Mouse (Mus musculus): ENCODE measurements around the gene Lyz2. TPM values are rescaled to one million over a fixed set of nuclear protein-coding genes. Genes with fewer than 3 reads are reported as not detected.
"Not testable (repeated sequence)": the region's sequence is repeated elsewhere in the genome, so short reads cannot be mapped to it uniquely, and the experiment has no call there.

The Lyz2 gene
- total and polyA plus RNA-seq, 3 experiments, result 0.17 TPM; not detected in 2

DNA sequence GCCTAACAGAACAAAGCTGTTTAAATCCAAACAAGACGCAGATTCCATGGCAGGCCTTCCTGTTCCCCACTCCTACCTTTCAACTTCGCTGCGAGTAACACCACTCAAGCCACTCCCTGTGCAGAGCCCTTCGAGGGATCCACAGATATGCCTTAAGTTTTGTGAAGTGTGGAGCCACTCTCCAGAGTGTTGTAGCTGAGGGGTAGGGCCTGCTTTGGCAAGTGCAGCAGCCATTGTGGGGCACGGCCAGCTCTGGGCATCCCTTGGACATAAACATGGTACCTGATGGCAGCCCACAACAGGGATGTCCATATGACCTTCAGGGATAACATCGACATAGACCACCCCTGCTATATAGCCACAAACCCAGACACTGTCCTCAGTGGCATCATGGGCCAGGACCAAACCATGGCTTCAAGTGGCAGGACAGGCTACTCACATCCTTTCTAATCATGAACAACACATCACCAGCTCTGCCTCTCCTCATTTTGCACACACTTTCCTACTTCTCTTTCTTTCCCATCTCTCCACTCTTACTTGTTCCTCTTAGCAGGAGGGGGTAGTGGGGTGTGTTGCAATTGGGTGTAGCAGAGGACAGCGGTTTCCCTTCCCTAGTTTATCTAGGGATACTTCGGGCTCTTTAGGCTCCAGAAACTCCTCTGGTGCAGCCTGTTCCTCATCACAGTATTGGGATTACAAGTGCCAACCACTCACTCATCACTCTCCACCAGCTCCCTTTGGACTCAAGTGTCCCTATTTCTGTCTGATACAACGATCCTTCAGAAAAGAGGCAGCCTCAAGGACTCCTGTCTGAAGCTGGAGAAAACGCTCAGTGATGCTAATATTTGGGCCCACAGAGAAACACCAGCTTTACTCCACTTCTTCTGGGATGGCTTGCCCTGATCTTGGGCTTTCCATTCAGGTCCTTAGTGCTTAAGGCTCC is 2.7 kb upstream of the Lyz2 start:
- Histone ChIP-seq H3K79me2 (replicated peaks; ENCODE audit: control insufficient read depth, extremely low read depth, insufficient read depth, poor library complexity, severe bottlenecking) (no peaks in the 10 kb centered on the region), H3K27me3 (replicated peaks) (peaks cover 2% of the 10 kb centered on the region), H3K9ac (ENCODE audit: insufficient read depth, low read depth) (no peak overlapping the region), H3K4me1 (ENCODE audit: control insufficient read depth in 1 of 2, insufficient read depth in 2 of 2) (peaks cover 0 to 15% of the 10 kb centered on the region in 2 experiments; a peak in 1 of 4 replicates), H3K4me2 (ENCODE audit: insufficient read depth, low read depth, poor library complexity, severe bottlenecking) (no peak overlapping the region), H3K27ac (ENCODE audit: insufficient read depth, low read depth) (no peak overlapping the region), H3K36me3 (replicated peaks in 1 of 2; ENCODE audit: control insufficient read depth in 1 of 2, insufficient read depth in 1 of 2, low read length in 1 of 2) (no peaks in the 10 kb centered on the region), H3K9me3 (replicated peaks; ENCODE audit: low read length) (no peaks in the 10 kb centered on the region), H3K4me3 (replicated peaks in 1 of 3; ENCODE audit: low read depth in 2 of 3, low read length in 2 of 3, poor library complexity in 1 of 3) (no peak overlapping the region)
- dilution Hi-C loops (cut with MboI; ENCODE audit: extremely low pct_ligation_motif_present, extremely low pct_unique_long_range_greater_than_20kb, low sequenced_read_pairs), result no loop called here
- no peak for TF ChIP-seq IRF4 (IDR thresholded peaks at IDR 0.05; ENCODE audit: low read depth, low read length)
- TF ChIP-seq SMC3 (IDR thresholded peaks at IDR 0.05; ENCODE audit: low read depth, low read length), result no peak
- no peak for TF ChIP-seq UBTF (IDR thresholded peaks at IDR 0.05; ENCODE audit: low read depth, low read length)
- TF ChIP-seq ELF1 (IDR thresholded peaks at IDR 0.05; ENCODE audit: low read depth, low read length), result no peak
- TF ChIP-seq JUN (IDR thresholded peaks at IDR 0.05; ENCODE audit: insufficient read depth, low read depth, low read length), result no peak
- TF ChIP-seq MEF2A (IDR thresholded peaks at IDR 0.05; ENCODE audit: borderline replicate concordance, low read depth, low read length), result no peak
- TF ChIP-seq NRF1 (IDR thresholded peaks at IDR 0.05; ENCODE audit: low read depth, low read length), result no peak
- no peak for TF ChIP-seq NELFE (IDR thresholded peaks at IDR 0.05; ENCODE audit: low read depth, low read length)
- no peak for TF ChIP-seq ZMIZ1 (IDR thresholded peaks at IDR 0.05; ENCODE audit: low read depth, low read length)
- TF ChIP-seq CHD1 (IDR thresholded peaks at IDR 0.05; ENCODE audit: low read depth, low read length), result no peak
- in situ Hi-C loops (cut with MboI; ENCODE audit: low pct_ligation_motif_present, low pct_unique_long_range_greater_than_20kb, low sequenced_read_pairs), result no loop called here
- no peak for DNase-seq (ENCODE audit: extremely low read depth)

DNA sequence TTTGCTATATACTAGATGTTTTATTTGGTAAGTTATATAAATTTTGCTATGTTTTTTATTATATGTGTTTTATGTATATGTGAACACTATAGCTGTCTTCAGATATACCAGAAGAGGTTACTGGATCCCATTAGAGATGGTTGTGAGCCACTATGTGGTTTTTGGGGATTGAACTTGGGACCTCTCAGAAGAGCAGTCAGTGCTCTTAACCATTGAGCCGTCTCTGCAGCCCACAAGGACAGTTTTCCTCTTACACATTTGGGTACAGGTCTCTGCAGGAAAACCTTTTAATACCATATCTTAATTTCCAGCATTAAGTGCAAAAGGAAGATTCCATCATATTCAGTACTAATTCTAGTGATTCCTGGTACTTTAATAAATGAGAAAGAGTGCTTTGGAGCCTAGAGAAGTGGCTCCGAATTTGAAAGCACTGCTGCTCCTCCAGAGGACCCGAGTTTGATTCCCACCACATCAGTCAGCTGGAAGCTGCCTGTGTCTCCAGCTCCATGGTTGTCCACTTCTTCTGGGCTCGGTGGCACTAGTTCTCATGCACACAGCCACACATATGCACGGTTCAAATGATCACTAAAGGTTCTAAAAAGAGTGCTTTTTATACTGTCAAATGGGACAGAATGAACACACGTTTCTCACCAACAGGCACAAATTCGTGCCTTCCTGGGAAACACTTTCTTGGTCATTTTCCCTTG is 1.9 kb upstream of the Lyz2 start:
- no peak overlapping the region for H3K4me2 ChIP-seq (ENCODE audit: insufficient read depth, low read depth, poor library complexity, severe bottlenecking)
- H3K27me3 ChIP-seq (replicated peaks), result peaks cover 2% of the 10 kb centered on the region
- H3K36me3 ChIP-seq (replicated peaks in 1 of 2; ENCODE audit: control insufficient read depth in 1 of 2, insufficient read depth in 1 of 2, low read length in 1 of 2), result no peaks in the 10 kb centered on the region
- TF ChIP-seq NRF1 (IDR thresholded peaks at IDR 0.05; ENCODE audit: low read depth, low read length), result no peak
- TF ChIP-seq JUND (conservative IDR thresholded peaks at IDR 0.05; ENCODE audit: low read depth, low read length), result no peak
- no peak for TF ChIP-seq TBP (conservative IDR thresholded peaks at IDR 0.05; ENCODE audit: low read depth, low read length)
- no peak for TF ChIP-seq RAD21 (IDR thresholded peaks at IDR 0.05; ENCODE audit: low read depth, low read length)
- TF ChIP-seq MEF2A (IDR thresholded peaks at IDR 0.05; ENCODE audit: borderline replicate concordance, low read depth, low read length), result no peak
- TF ChIP-seq USF2 (conservative IDR thresholded peaks at IDR 0.05; ENCODE audit: low read depth, low read length), result no peak
- no peak for TF ChIP-seq MAFK (IDR thresholded peaks at IDR 0.05; ENCODE audit: insufficient replicate concordance, low read length)
- TF ChIP-seq CTCF (conservative IDR thresholded peaks at IDR 0.05 in 1 of 2, IDR thresholded peaks at IDR 0.05 in 1 of 2; ENCODE audit: low read depth in 2 of 2, low read length in 2 of 2), result no peak
- no peak for TF ChIP-seq KAT2A (IDR thresholded peaks at IDR 0.05; ENCODE audit: insufficient replicate concordance, low read length)
- no peak for TF ChIP-seq TCF12 (IDR thresholded peaks at IDR 0.05; ENCODE audit: low read depth, low read length)
- TF ChIP-seq POLR2AphosphoS2 (IDR thresholded peaks at IDR 0.05; ENCODE audit: low read depth, low read length), result no peak
- TF ChIP-seq PAX5 (IDR thresholded peaks at IDR 0.05; ENCODE audit: low read length), result no peak
- no peak for TF ChIP-seq MAZ (IDR thresholded peaks at IDR 0.05; ENCODE audit: low read depth, low read length)
- TF ChIP-seq SMC3 (IDR thresholded peaks at IDR 0.05; ENCODE audit: low read depth, low read length), result no peak
- no peak for TF ChIP-seq ZNF384 (IDR thresholded peaks at IDR 0.05; ENCODE audit: low read depth, low read length)
- no peak for TF ChIP-seq CHD2 (IDR thresholded peaks at IDR 0.05; ENCODE audit: low read length)
- H3K4me1 ChIP-seq (ENCODE audit: control insufficient read depth in 1 of 2, insufficient read depth in 2 of 2), result peaks cover 0 to 11% of the 10 kb centered on the region in 2 experiments; a peak in 1 of 4 replicates
- dilution Hi-C loops (cut with MboI; ENCODE audit: extremely low pct_ligation_motif_present, extremely low pct_unique_long_range_greater_than_20kb, low sequenced_read_pairs) (no loop called here), in situ Hi-C loops (cut with MboI; ENCODE audit: low pct_ligation_motif_present, low pct_unique_long_range_greater_than_20kb, low sequenced_read_pairs) (no loop called here)
- no peak overlapping the region for H3K4me3 ChIP-seq (replicated peaks in 1 of 3; ENCODE audit: low read depth in 2 of 3, low read length in 2 of 3, poor library complexity in 1 of 3)
- H3K27ac ChIP-seq (ENCODE audit: insufficient read depth, low read depth), result no peak overlapping the region
- no peak overlapping the region for H3K9ac ChIP-seq (ENCODE audit: insufficient read depth, low read depth)
- H3K79me2 ChIP-seq (replicated peaks; ENCODE audit: control insufficient read depth, extremely low read depth, insufficient read depth, poor library complexity, severe bottlenecking), result no peaks in the 10 kb centered on the region
- no peak for DNase-seq (ENCODE audit: extremely low read depth)
- no peaks in the 10 kb centered on the region for H3K9me3 ChIP-seq (replicated peaks; ENCODE audit: low read length)

DNA sequence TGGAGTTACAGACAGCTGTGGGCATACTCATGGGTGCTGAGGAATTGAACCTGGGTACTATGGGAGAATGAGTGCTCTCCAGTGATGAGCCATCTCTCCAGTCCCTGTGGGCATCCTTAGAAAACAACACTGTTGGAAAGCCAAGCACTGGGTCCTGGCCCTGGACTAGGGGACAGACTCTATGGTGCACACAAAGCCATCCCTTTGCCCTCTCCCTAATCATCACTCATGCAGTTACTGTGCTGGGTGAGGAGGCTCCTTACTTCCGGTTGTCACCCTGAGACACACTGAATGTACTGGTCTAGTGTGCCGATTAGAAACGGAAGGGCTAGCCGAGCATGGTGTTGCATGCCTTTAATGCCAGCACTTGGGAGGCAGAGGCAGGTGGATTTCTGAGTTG is 1.1 kb upstream of the Lyz2 start:
- H3K9ac ChIP-seq (ENCODE audit: insufficient read depth, low read depth); H3K36me3 ChIP-seq (replicated peaks in 1 of 2; ENCODE audit: control insufficient read depth in 1 of 2, insufficient read depth in 1 of 2, low read length in 1 of 2); H3K27ac ChIP-seq (ENCODE audit: insufficient read depth, low read depth); H3K4me1 ChIP-seq (ENCODE audit: control insufficient read depth in 1 of 2, insufficient read depth in 2 of 2); DNase-seq (ENCODE audit: extremely low read depth); H3K4me3 ChIP-seq (replicated peaks in 1 of 3; ENCODE audit: low read depth in 2 of 3, low read length in 2 of 3, poor library complexity in 1 of 3); H3K27me3 ChIP-seq (replicated peaks); H3K79me2 ChIP-seq (replicated peaks; ENCODE audit: control insufficient read depth, extremely low read depth, insufficient read depth, poor library complexity, severe bottlenecking); H3K9me3 ChIP-seq (replicated peaks; ENCODE audit: low read length); dilution Hi-C loops (cut with MboI; ENCODE audit: extremely low pct_ligation_motif_present, extremely low pct_unique_long_range_greater_than_20kb, low sequenced_read_pairs); H3K4me2 ChIP-seq (ENCODE audit: insufficient read depth, low read depth, poor library complexity, severe bottlenecking); in situ Hi-C loops (cut with MboI; ENCODE audit: low pct_ligation_motif_present, low pct_unique_long_range_greater_than_20kb, low sequenced_read_pairs): not testable (repeated sequence)
